Mouse (Mus musculus) heart, postnatal 25 days (tissue): Measurements from ENCODE around the gene Pbx1. TPM values are rescaled to one million over a fixed set of nuclear protein-coding genes. Genes with fewer than 3 reads are reported as not detected.

ENCODE experiments used
- DNase-seq: peaks from one replicate; pipeline ENCODE4 v3.0.0; 2022; ENCODE audit warnings: low spot score
- intact Hi-C: fragments of 180-260 bp; cut with DNase I; formaldehyde crosslinking; loops from one replicate; pipeline ENCODE4 v1.15.1; 2025
- total RNA-seq, 2 experiments: library from RNA; stranded (reverse); gene quantifications; 2 replicates each; pipeline ENCODE4 v1.2.3; 2021

Pbx1 gene
- total RNA-seq, 2 experiments from 2014 or later, result 51.3 to 55.2 TPM

DNA sequence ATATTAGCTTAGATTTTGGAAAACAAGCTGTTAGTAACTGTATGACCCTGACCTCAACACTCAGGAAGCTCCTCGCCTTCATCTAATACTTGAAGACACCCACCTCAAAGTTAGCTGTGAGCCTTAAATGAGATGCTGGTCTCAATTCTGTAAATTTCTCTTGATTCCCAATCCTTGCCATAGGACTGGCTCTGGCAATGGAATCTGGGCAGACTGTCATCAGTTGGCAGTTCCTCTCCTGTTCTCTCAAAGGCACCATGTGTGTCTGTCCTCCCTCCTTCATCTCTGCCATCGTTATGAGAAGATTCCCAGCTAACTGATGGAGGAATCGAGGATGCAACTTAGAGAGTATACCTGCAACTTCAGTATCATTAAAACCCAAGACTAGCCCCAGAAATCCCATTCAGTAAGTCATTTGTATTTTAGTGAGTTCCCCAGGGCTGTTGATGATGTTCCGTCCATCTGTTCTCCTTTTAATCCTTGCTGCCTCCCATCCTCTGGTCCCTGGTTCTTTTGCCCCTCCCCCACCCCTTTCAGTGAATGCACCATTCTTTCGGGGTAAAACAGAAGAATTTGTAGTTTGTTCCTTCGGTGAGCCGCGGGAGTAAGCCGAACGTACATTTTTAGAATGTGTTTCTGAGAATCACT is 353.2 kb downstream of the Pbx1 start:
- intact Hi-C loops, result no loop called here
- no peak for DNase-seq

- no peak for DNase-seq
- intact Hi-C loops, result no loop called here
Observed at GRCm38 (mm10) chr1:168071974-168072373, 360.1 kb downstream of the Pbx1 start.

DNA sequence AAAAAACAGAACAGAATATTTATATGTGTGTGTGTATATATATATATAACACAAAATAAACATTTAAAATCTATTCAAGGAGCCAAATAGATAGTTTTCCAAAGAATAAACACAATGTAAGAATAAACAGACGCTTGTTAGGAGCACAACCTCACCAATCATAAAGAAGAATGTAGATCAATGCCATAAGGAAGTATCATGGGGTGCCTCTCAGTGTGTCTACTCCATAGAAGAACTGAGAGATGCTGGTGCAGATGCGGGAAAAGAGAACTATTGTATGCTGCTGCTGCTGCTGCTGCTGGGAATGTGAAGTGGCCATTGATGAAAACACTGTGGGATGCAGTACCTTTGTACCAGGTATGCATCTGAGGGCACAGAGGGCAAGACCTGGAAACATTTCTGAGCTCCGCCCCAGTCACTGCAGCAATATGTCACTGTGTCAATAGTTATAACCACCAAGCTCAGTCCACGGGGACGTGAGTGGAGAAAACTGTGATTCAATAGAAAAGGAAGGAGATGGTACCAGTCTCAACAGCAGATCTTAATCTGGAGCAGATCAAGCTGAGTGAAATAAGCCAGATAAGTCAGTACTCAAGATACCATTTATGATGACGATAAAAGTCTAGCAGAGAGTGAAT is 361.7 kb downstream of the Pbx1 start:
- intact Hi-C loops, result no loop called here
- DNase-seq, result no peak

GRCm38 (mm10) chr1:168069740-168070139 is 362.3 kb downstream of the Pbx1 start:
- no peak for DNase-seq

More at GRCm38 (mm10) chr1:168069740-168070139, 362.3 kb downstream of the Pbx1 start:
- intact Hi-C loops, result no loop called here
